Mouse (Mus musculus): ENCODE data around the gene Bcat2.

GRCm38 (mm10) chr7:45525809-45526473, 44.0 kb upstream of the Bcat2 start, which contains the start of the genes Ppp1r15a and Plekha4:
- TF ChIP-seq CTCF (IDR thresholded peaks at IDR 0.05; ENCODE audit: extremely low read depth, insufficient read length, insufficient replicate concordance, low read depth, low read length), result no peak
- peak; percentile 98 for TF ChIP-seq POLR2A (IDR thresholded peaks at IDR 0.05; ENCODE audit: low read depth, low read length)

Measured in small intestine, adult 2 months (tissue).